Mouse (Mus musculus) cerebellum, adult 2 months (tissue): ENCODE data around the gene Tnfaip2. TPM values are rescaled to one million over a fixed set of nuclear protein-coding genes. Genes with fewer than 3 reads are reported as not detected.
A peak's percentile ranks its signal among the peaks of the same experiment; 100 is the strongest.

Source experiments
- DNase-seq, 2 experiments: peaks; one replicate each; pipeline ENCODE4 v3.0.0; 2021
- H3K27ac ChIP-seq: fragments of 200-500 bp; 2 replicates; pipeline ENCODE4 v1.5.1; 2012; ENCODE audit warnings: low read length, control low read depth, inconsistent platforms; ENCODE audit not compliant: insufficient read depth
- H3K27me3 ChIP-seq: fragments of 200-500 bp; 2 replicates; pipeline ENCODE4 v1.6.1; 2012; ENCODE audit warnings: inconsistent platforms, mild to moderate bottlenecking, low read length, moderate library complexity; ENCODE audit not compliant: control insufficient read depth, insufficient read depth
- H3K4me1 ChIP-seq: fragments of 200-500 bp; 2 replicates; pipeline ENCODE4 v1.6.1; 2011; ENCODE audit warnings: low read length; ENCODE audit not compliant: control insufficient read depth, insufficient read depth
- H3K4me3 ChIP-seq: fragments of 200-500 bp; replicated peaks from 2 replicates; pipeline ENCODE3; 2011; ENCODE audit warnings: mild to moderate bottlenecking, low read depth, low read length, control low read depth; ENCODE audit not compliant: insufficient read depth
- CTCF ChIP-seq: fragments of 200-500 bp; IDR thresholded peaks from 2 replicates; pipeline ENCODE4 v1.5.1; 2011; ENCODE audit warnings: low read depth, mild to moderate bottlenecking, control low read depth, low read length, moderate library complexity, borderline replicate concordance; ENCODE audit not compliant: insufficient read depth
- POLR2A ChIP-seq: fragments of 200-500 bp; IDR thresholded peaks from 2 replicates; pipeline ENCODE4 v1.6.1; 2011; ENCODE audit warnings: low read length, control low read depth, borderline replicate concordance; ENCODE audit not compliant: insufficient read depth
- WGBS: fragments of 180-500 bp; shearing (Covaris S2); methylation state at CpG from one replicate; pipeline ENCODE4 v1.1.7; 2018; 5-methylcytosine and 5-hydroxymethylcytosine counted together
- polyA plus RNA-seq: library from polyadenylated mRNA; depleted of rRNA; stranded (reverse); fragments of >200 nt; gene quantifications from 2 replicates; pipeline ENCODE4 v1.2.3, GENCODE M21; 2012; rRNA removed

Tnfaip2 gene
- polyA plus RNA-seq, 1 experiment, result 0.87 TPM

DNA sequence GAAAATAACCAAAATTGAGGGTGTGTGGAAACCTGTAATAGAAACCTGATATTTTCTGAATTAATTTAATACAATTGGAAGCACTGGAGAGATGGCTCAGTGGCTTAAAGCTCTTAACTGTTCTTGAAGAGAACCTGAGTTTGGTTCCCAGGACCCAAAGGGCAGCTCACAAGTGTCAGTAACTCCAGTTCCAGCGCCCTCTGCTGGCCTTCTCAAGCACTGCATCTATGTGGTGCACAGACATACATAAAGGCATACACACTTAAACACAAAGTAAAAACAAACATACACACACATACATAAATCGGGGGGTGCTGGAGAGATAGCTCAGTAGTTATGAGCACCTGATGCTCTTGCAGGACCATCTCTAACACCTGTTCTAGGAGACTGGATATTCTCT lies 54.8 kb downstream of the Tnfaip2 start:
- no peak for DNase-seq
- H3K27me3 ChIP-seq, result no peaks in the 10 kb centered on the region
- H3K4me1 ChIP-seq, result no peaks in the 10 kb centered on the region
- WGBS, result 53% methylated on average over 2 of the region's 2 CpGs
- no peak overlapping the region for H3K27ac ChIP-seq
- H3K4me3 ChIP-seq, result no peak overlapping the region
- TF ChIP-seq CTCF (peak; percentile 28; the same call in 1 of the 2 replicates), POLR2A (no peak)

DNA sequence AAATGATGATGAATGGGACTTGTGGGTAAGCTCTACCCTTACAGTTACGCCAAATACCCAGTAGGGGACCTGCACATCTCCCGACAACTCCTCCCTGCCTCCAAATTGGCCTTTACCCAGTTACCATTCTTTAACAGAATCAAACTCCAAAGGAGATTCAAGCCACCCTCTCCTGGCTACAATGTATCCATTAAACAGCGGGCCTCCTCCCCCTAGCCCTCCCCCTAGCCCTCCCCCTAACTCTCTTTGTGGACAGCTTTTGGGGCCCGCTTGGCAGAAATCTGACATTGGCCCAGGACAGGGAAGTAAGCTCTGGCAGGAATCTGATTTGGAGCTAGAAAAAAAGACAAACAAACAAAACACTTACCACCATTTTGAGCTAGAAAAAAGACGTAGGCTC lies 57.3 kb downstream of the Tnfaip2 start:
- H3K27me3 ChIP-seq, result no peaks in the 10 kb centered on the region
- TF ChIP-seq CTCF, result no peak
- no peak for TF ChIP-seq POLR2A
- no peak for DNase-seq
- no peak overlapping the region for H3K4me3 ChIP-seq
- H3K27ac ChIP-seq, result no peak overlapping the region
- H3K4me1 ChIP-seq, result no peaks in the 10 kb centered on the region
- 45% methylated on average over 5 of the region's 5 CpGs for WGBS

DNA sequence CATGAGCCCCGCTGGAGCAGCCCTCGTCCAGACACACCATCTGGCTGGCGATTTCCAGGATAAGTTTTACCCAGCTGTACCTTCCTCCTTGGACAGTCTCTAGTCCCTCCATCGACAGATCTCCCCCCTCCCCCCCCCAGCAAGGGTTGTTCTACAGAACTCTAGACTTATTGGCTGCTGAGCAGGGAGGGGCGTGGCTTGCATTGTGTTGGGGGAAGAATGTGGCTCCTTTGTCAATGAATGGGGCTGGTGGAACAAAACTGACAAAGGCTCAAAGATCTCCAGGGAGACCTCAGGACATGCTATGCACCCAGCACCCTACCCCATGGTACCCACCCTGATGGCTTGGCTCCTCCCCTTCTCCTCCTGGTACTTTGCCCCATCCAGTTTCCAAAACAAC lies 58.5 kb downstream of the Tnfaip2 start:
- WGBS, result 12% methylated on average over 5 of the region's 5 CpGs
- DNase-seq, result peak in 1 of 2 experiments; percentile 12

DNA sequence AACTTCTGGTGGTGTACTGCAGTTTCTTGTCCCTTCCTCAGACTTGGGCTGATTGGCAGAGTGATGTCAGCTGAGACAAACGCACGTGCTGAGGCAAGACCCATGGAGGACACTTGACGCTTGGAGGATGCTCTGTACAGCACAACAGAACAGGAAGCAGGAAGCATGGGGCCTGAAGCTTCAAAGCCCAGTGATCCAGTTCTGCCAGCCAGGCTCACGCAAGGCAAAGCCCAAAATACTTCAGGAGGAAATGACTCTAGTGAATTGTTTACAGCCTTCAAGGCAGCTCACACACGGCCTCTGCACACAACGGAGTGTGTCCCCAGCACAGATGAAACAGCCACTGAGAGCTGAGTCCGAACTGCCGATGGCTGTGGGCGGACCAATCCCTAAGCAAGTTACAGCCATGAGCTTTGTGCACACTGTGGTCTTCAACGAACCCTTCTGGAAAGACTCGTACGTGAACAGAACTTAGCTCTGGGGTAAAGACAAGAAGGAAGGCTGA lies 60.8 kb downstream of the Tnfaip2 start:
- H3K27me3 ChIP-seq, result no peaks in the 10 kb centered on the region
- 89% methylated on average over 12 of the region's 12 CpGs for WGBS

More for the DNA sequence above, 58.5 kb downstream of the Tnfaip2 start:
- Histone ChIP-seq H3K4me1 (no peaks in the 10 kb centered on the region), H3K4me3 (no peak overlapping the region), H3K27me3 (no peaks in the 10 kb centered on the region), H3K27ac (0 out of 2 replicates have a peak overlapping the region, but pooled peaks have one; percentile 50)
- TF ChIP-seq POLR2A, result no peak
- no peak for TF ChIP-seq CTCF

DNA sequence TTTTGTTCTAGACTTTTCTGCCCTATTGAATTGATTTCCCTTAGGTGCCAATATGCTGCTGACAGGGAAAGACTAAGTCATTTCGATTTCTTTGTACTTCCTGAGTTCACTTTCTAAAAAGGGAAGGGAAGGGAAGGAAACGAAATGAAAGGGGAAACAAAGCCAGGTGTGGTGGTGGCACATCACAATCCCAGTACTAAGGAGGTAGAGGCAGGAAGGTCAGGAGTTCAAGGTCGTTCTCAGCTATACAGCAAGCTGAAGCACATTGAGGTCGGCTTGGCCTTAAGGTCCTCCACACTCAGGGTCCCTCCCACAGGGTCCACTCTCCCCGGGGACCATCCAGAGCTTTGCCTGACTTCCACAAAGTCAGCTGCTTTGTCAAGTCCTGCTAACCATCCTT lies 61.3 kb downstream of the Tnfaip2 start:
- 77% methylated on average over 5 of the region's 5 CpGs for WGBS
- H3K4me1 ChIP-seq, result no peaks in the 10 kb centered on the region
- no peak overlapping the region for H3K4me3 ChIP-seq
- H3K27me3 ChIP-seq, result no peaks in the 10 kb centered on the region
- no peak overlapping the region for H3K27ac ChIP-seq
- DNase-seq, result no peak
- TF ChIP-seq POLR2A (no peak), CTCF (no peak)

More for the DNA sequence above, 60.8 kb downstream of the Tnfaip2 start:
- Histone ChIP-seq H3K4me3 (no peak overlapping the region), H3K27ac (no peak overlapping the region), H3K4me1 (no peaks in the 10 kb centered on the region)
- TF ChIP-seq CTCF (no peak), POLR2A (no peak)
- no peak for DNase-seq

Other genes with a start within 250 kb of the Tnfaip2 start
- 6.4 and 9.6 TPM in 2 replicates for gene Amn, start 171.4 kb upstream of the Tnfaip2 start, polyA plus RNA-seq
- 176 and 177 TPM in 2 replicates for gene Cdc42bpb, start 64.8 kb upstream of the Tnfaip2 start, polyA plus RNA-seq
- 1.5 and 2.5 TPM in 2 replicates for gene Lbhd2, start 35.7 kb upstream of the Tnfaip2 start, polyA plus RNA-seq
- 6.5 and 10.0 TPM in 2 replicates for gene Exoc3l4, start 25.5 kb upstream of the Tnfaip2 start, polyA plus RNA-seq
- gene Gm266, start 43.4 kb downstream of the Tnfaip2 start, polyA plus RNA-seq, result 8.8 and 11.2 TPM in 2 replicates
- gene Eif5, start 95.5 kb downstream of the Tnfaip2 start, polyA plus RNA-seq, result 176 and 183 TPM in 2 replicates
- 80.0 and 81.4 TPM in 2 replicates for gene Mark3, start 132.1 kb downstream of the Tnfaip2 start, polyA plus RNA-seq
- 5,042 and 5,433 TPM in 2 replicates for gene Ckb, start 229.9 kb downstream of the Tnfaip2 start, polyA plus RNA-seq
- gene Trmt61a, start 235.6 kb downstream of the Tnfaip2 start, polyA plus RNA-seq, result 14.2 and 14.4 TPM in 2 replicates